Mouse (Mus musculus) spleen, adult 2 months (tissue): Measurements from ENCODE around the gene Fadd.

Experiments used
- CTCF ChIP-seq: fragments of 200-500 bp; IDR thresholded peaks from 2 replicates; pipeline ENCODE4 v1.5.1; 2011; ENCODE audit warnings: mild to moderate bottlenecking, inconsistent platforms; ENCODE audit not compliant: insufficient read depth, insufficient read length, insufficient replicate concordance; ENCODE audit errors: extremely low read depth
- POLR2A ChIP-seq: fragments of 200-500 bp; IDR thresholded peaks from 2 replicates; pipeline ENCODE4 v1.6.1; 2011; ENCODE audit warnings: low read depth, low read length, inconsistent platforms

GRCm38 (mm10) chr7:144549904-144550566, 32.2 kb downstream of the Fadd start:
- TF ChIP-seq POLR2A: no peak
- no peak for TF ChIP-seq CTCF
